Mouse (Mus musculus) thymus, adult 2 months (tissue): Measurements from ENCODE around the gene Glo1. TPM values are rescaled to one million over a fixed set of nuclear protein-coding genes. Genes with fewer than 3 reads are reported as not detected.
A peak's percentile ranks its signal among the peaks of the same experiment; 100 is the strongest.

ENCODE experiments used
- DNase-seq: peaks from one replicate; pipeline ENCODE4 v3.0.0; 2021
- H3K27ac ChIP-seq: fragments of 200-500 bp; 2 replicates; pipeline ENCODE4 v1.5.1; 2012; ENCODE audit warnings: low read length, control low read depth; ENCODE audit not compliant: control insufficient read depth, insufficient read depth
- H3K27me3 ChIP-seq: fragments of 200-500 bp; 2 replicates; pipeline ENCODE4 v1.6.1; 2012; ENCODE audit warnings: mild to moderate bottlenecking, low read length, moderate library complexity, mixed read lengths; ENCODE audit not compliant: control insufficient read depth, insufficient read depth
- H3K36me3 ChIP-seq: fragments of 200-500 bp; 2 replicates; pipeline ENCODE4 v1.6.1; 2012; ENCODE audit warnings: mild to moderate bottlenecking, low read length, moderate library complexity; ENCODE audit not compliant: control insufficient read depth, insufficient read depth
- H3K4me1 ChIP-seq: fragments of 200-500 bp; replicated peaks from 2 replicates; pipeline ENCODE4 v1.6.1; 2012; ENCODE audit warnings: low read length; ENCODE audit not compliant: control insufficient read depth, insufficient read depth
- H3K4me3 ChIP-seq: fragments of 200-500 bp; 2 replicates; pipeline ENCODE4 v1.5.1; 2012; ENCODE audit warnings: mild to moderate bottlenecking, low read length, control low read depth, moderate library complexity; ENCODE audit not compliant: control insufficient read depth, insufficient read depth
- CTCF ChIP-seq: fragments of 200-500 bp; IDR thresholded peaks from 2 replicates; pipeline ENCODE4 v1.5.1; 2012; ENCODE audit warnings: mild to moderate bottlenecking, control low read depth, low read length, moderate library complexity, borderline replicate concordance; ENCODE audit not compliant: control insufficient read depth, poor library complexity, insufficient read depth; ENCODE audit errors: extremely low read depth
- POLR2A ChIP-seq: fragments of 200-500 bp; IDR thresholded peaks from 2 replicates; pipeline ENCODE4 v1.6.1; 2012; ENCODE audit warnings: mild to moderate bottlenecking, low read length, control low read depth, moderate library complexity; ENCODE audit not compliant: control insufficient read depth, poor library complexity, insufficient read depth; ENCODE audit errors: extremely low read depth
- WGBS: fragments of 180-500 bp; shearing (Covaris S2); methylation state at CpG from one replicate; pipeline ENCODE4 v1.1.7; 2018; 5-methylcytosine and 5-hydroxymethylcytosine counted together
- polyA plus RNA-seq: library from polyadenylated mRNA; depleted of rRNA; stranded (reverse); fragments of >200 nt; gene quantifications from 2 replicates; pipeline ENCODE4 v1.2.3, GENCODE M21; 2012

Gene Glo1
- polyA plus RNA-seq, 1 experiment: 43.6 TPM

GRCm38 (mm10) chr17:30590417-30591198, 36.1 kb downstream of the Glo1 start:
- 70% methylated on average over 17 of the region's 17 CpGs for WGBS
- peaks cover 21% of the 10 kb centered on the region for H3K36me3 ChIP-seq
- H3K27me3 ChIP-seq: no peaks in the 10 kb centered on the region
- no peak overlapping the region for H3K4me3 ChIP-seq
- DNase-seq: peak; percentile 61
- no peak overlapping the region for H3K27ac ChIP-seq
- TF ChIP-seq POLR2A (no peak), CTCF (no peak)
- no peaks in the 10 kb centered on the region for H3K4me1 ChIP-seq

- TF ChIP-seq POLR2A (no peak), CTCF (no peak)
- Histone ChIP-seq H3K27me3 (no peaks in the 10 kb centered on the region), H3K4me3 (no peak overlapping the region), H3K4me1 (no peaks in the 10 kb centered on the region), H3K36me3 (no peaks in the 10 kb centered on the region), H3K27ac (no peak overlapping the region)
- DNase-seq: no peak
- WGBS: 76% methylated on average over 2 of the region's 2 CpGs
Measured at GRCm38 (mm10) chr17:30583258-30584001, 43.2 kb downstream of the Glo1 start.

GRCm38 (mm10) chr17:30582313-30582712, 44.4 kb downstream of the Glo1 start:
- no peak for TF ChIP-seq POLR2A
- no peak for TF ChIP-seq CTCF
- H3K4me1 ChIP-seq: no peaks in the 10 kb centered on the region
- H3K27ac ChIP-seq: no peak overlapping the region
- no peaks in the 10 kb centered on the region for H3K36me3 ChIP-seq
- H3K4me3 ChIP-seq: no peak overlapping the region
- no peaks in the 10 kb centered on the region for H3K27me3 ChIP-seq
- no peak for DNase-seq
- 96% methylated on average over 3 of the region's 3 CpGs for WGBS

DNA sequence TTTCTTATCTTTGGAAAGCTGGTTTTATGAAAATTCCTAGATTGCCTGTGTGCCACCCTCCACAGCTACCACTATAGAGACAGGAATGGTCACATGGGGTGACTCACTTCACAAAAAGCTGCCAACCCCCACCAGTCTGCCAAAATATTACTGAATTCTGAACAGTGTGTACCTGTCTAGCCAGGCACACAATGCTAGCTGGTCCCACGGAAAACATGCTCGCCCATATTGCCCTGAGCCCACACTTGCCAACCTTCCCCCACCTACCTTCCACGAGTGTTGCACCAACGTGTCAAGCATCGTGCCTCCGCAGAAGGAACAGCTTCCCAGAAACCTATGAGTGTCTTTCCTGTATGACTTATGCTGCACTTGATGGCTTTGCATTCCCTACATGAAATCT, 45.5 kb downstream of the Glo1 start:
- WGBS: 96% methylated on average over 6 of the region's 6 CpGs
- no peak for TF ChIP-seq CTCF
- no peak for TF ChIP-seq POLR2A
- Histone ChIP-seq H3K4me3 (no peak overlapping the region), H3K36me3 (no peaks in the 10 kb centered on the region), H3K4me1 (peaks cover 4% of the 10 kb centered on the region), H3K27me3 (no peaks in the 10 kb centered on the region), H3K27ac (no peak overlapping the region)
- no peak for DNase-seq

- WGBS: 89% methylated on average over 1 of the region's 1 CpGs
- H3K27me3 ChIP-seq: no peaks in the 10 kb centered on the region
- H3K4me1 ChIP-seq: peaks cover 4% of the 10 kb centered on the region
- H3K4me3 ChIP-seq: no peak overlapping the region
- DNase-seq: no peak
- TF ChIP-seq POLR2A: no peak
- no peak for TF ChIP-seq CTCF
- no peak overlapping the region for H3K27ac ChIP-seq
- H3K36me3 ChIP-seq: no peaks in the 10 kb centered on the region
Measured at GRCm38 (mm10) chr17:30580781-30581180, 45.9 kb downstream of the Glo1 start.

DNA sequence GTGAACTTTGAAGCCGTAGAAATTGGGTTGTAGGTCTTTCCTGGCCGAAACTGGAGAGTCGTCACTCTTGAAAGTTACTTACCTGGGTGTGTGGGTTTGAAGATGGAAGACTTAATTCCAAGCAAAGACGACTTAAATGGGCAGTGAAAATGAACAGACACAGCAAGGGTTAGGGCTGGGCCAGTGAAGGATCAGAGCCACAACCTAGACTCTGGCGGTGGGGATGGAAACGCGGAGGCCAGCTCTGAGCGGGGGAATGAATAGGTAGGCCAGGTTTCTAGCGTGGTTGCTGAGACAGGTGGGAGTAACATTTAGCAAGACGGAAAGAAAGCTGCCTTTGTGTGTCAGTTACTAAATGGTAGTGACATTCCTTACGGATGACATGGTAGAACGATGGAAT, 49.7 kb downstream of the Glo1 start:
- H3K36me3 ChIP-seq: no peaks in the 10 kb centered on the region
- peaks cover 6% of the 10 kb centered on the region for H3K4me1 ChIP-seq
- H3K4me3 ChIP-seq: peak overlapping the region; percentile 84; the same call in 1 of the 2 replicates
- no peaks in the 10 kb centered on the region for H3K27me3 ChIP-seq
- WGBS: 49% methylated on average over 12 of the region's 12 CpGs
- no peak overlapping the region for H3K27ac ChIP-seq
- TF ChIP-seq CTCF (no peak), POLR2A (no peak)
- no peak for DNase-seq

DNA sequence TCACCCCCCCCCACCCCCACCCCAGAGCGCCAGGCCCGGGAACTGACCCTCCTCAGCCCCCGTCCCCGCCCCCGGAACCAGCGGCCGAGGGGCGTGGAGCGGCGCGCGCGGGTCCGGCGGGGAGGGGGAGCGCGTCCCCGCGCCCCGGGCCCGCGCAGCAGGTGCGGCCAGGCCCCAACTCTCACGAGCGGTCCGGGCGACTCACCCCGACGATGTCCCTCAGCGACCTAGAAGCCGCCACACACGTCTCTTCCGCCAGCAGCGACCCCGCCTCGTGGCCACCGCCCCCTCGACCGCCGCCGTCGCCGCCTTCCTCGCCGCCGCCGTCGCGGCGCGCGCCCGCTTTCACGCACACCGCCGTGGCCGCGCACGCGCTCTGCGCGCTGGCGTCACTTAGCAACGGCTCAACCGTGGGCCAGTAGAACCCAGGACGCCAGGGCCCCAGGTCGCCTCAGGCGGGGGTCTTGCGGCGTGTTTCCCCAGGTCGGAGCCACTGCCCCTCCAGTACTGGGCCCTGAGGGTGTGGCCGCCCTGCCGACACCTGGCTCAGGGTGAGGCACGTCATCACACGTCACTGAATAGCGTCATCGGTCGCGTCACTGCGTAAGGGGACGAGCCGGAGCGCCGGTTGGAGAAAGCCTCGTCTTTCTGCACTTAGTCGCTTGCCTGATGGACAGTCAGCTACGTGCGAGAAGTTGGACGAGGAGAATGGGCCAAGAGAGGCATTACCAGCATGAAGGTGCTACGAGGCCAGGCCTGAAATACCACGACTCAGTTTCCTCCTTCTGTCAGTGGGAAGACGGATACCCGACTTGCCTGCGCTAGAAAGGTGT, 50.5 kb downstream of the Glo1 start, which contains the start of gene Btbd9:
Gene Btbd9 (minus strand): TSS at position 548 of the 833 bp plus-strand sequence.
- peak; percentile 94 for DNase-seq
- TF ChIP-seq POLR2A (peak; percentile 42; the same call in 1 of the 2 replicates), CTCF (0 out of 2 replicates have a peak, but pooled peaks have one; percentile 29)
- Histone ChIP-seq H3K27ac (peak within 1 kb of the TSS; percentile 3; the same call in 1 of the 2 replicates), H3K4me1 (peaks cover 6% of the 10 kb centered on the region), H3K4me3 (peak within 1 kb of the TSS; percentile 84), H3K27me3 (no peaks in the 10 kb centered on the region), H3K36me3 (no peaks in the 10 kb centered on the region)
- under 1% methylated on average over 79 of the region's 94 CpGs for WGBS
